Mouse (Mus musculus): ENCODE results near the gene Slirp. TPM values are rescaled to one million over a fixed set of nuclear protein-coding genes. Genes with fewer than 3 reads are reported as not detected.
A peak's percentile ranks its signal among the peaks of the same experiment; 100 is the strongest.

The Slirp gene
- total RNA-seq (2021) = 100 to 1,000 TPM; 141 to 180 TPM
- long read RNA-seq, experiment 1, transcript Slirp-204 (4 exons, 2,701 nt) = major isoform, 138 of 158 reads
- long read RNA-seq, experiment 1, partial matches to known transcripts = 13 of 158 reads
- long read RNA-seq, experiment 1, other reads (novel, unspliced or antisense) = 3 of 158 reads
- long read RNA-seq, experiment 2, transcript Slirp-204 (4 exons, 2,701 nt) = major isoform, 172 of 219 reads
- long read RNA-seq, experiment 2, partial matches to known transcripts = 41 of 219 reads
- long read RNA-seq, experiment 2, other reads (novel, unspliced or antisense) = 4 of 219 reads

GRCm38 (mm10) chr12:87443700-87444122 is at the start of gene Slirp, which contains the start of gene Alkbh1:
Gene Slirp, plus strand, starts transcription at chr12:87443896.
Gene Alkbh1, minus strand, starts transcription at chr12:87444017.
- no peak for TF ChIP-seq CTCF (IDR thresholded peaks at IDR 0.05)
- intact Hi-C loops (cut with DNase I) = no loop called here

GRCm38 (mm10) chr12:87394316-87394715 is 49.4 kb upstream of the Slirp start:
- H3K27ac ChIP-seq = no peak overlapping the region; the same call in 1 of the 2 replicates

More at GRCm38 (mm10) chr12:87443700-87444122, at the start of gene Slirp, which contains the start of gene Alkbh1:
- DNase-seq = peak; percentile 91
- Histone ChIP-seq H3K27ac (peak within 1 kb of the TSS; percentile 90), H3K4me3 (peak within 1 kb of the TSS; percentile 92)

GRCm38 (mm10) chr12:87397126-87397525 is 46.6 kb upstream of the Slirp start:
- intact Hi-C loops (cut with DNase I) = no loop called here
- TF ChIP-seq CTCF (IDR thresholded peaks at IDR 0.05) = no peak

More at GRCm38 (mm10) chr12:87394316-87394715, 49.4 kb upstream of the Slirp start:
- TF ChIP-seq CTCF (IDR thresholded peaks at IDR 0.05) = no peak
- no peak for DNase-seq
- intact Hi-C loops (cut with DNase I) = no loop called here
- no peak overlapping the region for H3K4me3 ChIP-seq

GRCm38 (mm10) chr12:87397811-87398417 is 45.8 kb upstream of the Slirp start:
- TF ChIP-seq CTCF (IDR thresholded peaks at IDR 0.05) = no peak
- intact Hi-C loops (cut with DNase I) = no loop called here
- H3K27ac ChIP-seq = peak overlapping the region; percentile 49; the same call in 1 of the 2 replicates
- DNase-seq = no peak
- H3K4me3 ChIP-seq = no peak overlapping the region

More at GRCm38 (mm10) chr12:87397126-87397525, 46.6 kb upstream of the Slirp start:
- Histone ChIP-seq H3K27ac (no peak overlapping the region), H3K4me3 (no peak overlapping the region)
- no peak for DNase-seq

- no peak for DNase-seq
- intact Hi-C loops (cut with DNase I) = no loop called here
- TF ChIP-seq CTCF (IDR thresholded peaks at IDR 0.05) = no peak
- H3K4me3 ChIP-seq = no peak overlapping the region
- H3K27ac ChIP-seq = no peak overlapping the region
These were observed 44.4 kb upstream of the Slirp start for GRCm38 (mm10) chr12:87399119-87399819.

- no peak for TF ChIP-seq CTCF (IDR thresholded peaks at IDR 0.05)
- intact Hi-C loops (cut with DNase I) = no loop called here
- Histone ChIP-seq H3K27ac (no peak overlapping the region), H3K4me3 (no peak overlapping the region)
- DNase-seq = no peak
These were observed 41.8 kb upstream of the Slirp start for GRCm38 (mm10) chr12:87401883-87402282.

- TF ChIP-seq CTCF (IDR thresholded peaks at IDR 0.05) = no peak
- DNase-seq = no peak
- intact Hi-C loops (cut with DNase I) = no loop called here
- Histone ChIP-seq H3K4me3 (no peak overlapping the region), H3K27ac (no peak overlapping the region)
These were observed 38.5 kb upstream of the Slirp start for GRCm38 (mm10) chr12:87405165-87405564.

GRCm38 (mm10) chr12:87405721-87406120 is 38.0 kb upstream of the Slirp start:
- no peak for TF ChIP-seq CTCF (IDR thresholded peaks at IDR 0.05)
- intact Hi-C loops (cut with DNase I) = no loop called here
- no peak overlapping the region for H3K4me3 ChIP-seq
- H3K27ac ChIP-seq = no peak overlapping the region
- DNase-seq = no peak

GRCm38 (mm10) chr12:87407869-87408605 is 35.7 kb upstream of the Slirp start:
- peak overlapping the region; percentile 78 for H3K27ac ChIP-seq
- intact Hi-C loops (cut with DNase I) = no loop called here
- TF ChIP-seq CTCF (IDR thresholded peaks at IDR 0.05) = no peak
- H3K4me3 ChIP-seq = peak overlapping the region; percentile 60
- DNase-seq = peak; percentile 51

- intact Hi-C loops (cut with DNase I) = no loop called here
These were observed 34.6 kb upstream of the Slirp start for GRCm38 (mm10) chr12:87409123-87409522.

GRCm38 (mm10) chr12:87410999-87411398 is 32.7 kb upstream of the Slirp start:
- no peak overlapping the region for H3K4me3 ChIP-seq
- no peak overlapping the region for H3K27ac ChIP-seq
- intact Hi-C loops (cut with DNase I) = no loop called here
- DNase-seq = no peak
- TF ChIP-seq CTCF (IDR thresholded peaks at IDR 0.05) = no peak

More at GRCm38 (mm10) chr12:87409123-87409522, 34.6 kb upstream of the Slirp start:
- Histone ChIP-seq H3K4me3 (no peak overlapping the region), H3K27ac (no peak overlapping the region)
- TF ChIP-seq CTCF (IDR thresholded peaks at IDR 0.05) = no peak
- DNase-seq = no peak

- H3K27ac ChIP-seq = no peak overlapping the region
- DNase-seq = peak; percentile 69
- intact Hi-C loops (cut with DNase I) = no loop called here
- H3K4me3 ChIP-seq = no peak overlapping the region
- peak; percentile 95 for TF ChIP-seq CTCF (IDR thresholded peaks at IDR 0.05)
These were observed 30.4 kb upstream of the Slirp start for GRCm38 (mm10) chr12:87413179-87413790.

Measured in gastrocnemius, adult 2 months (tissue).